Mouse (Mus musculus) lung, adult 2 months (tissue): ENCODE results near the gene Immp2l. TPM values are rescaled to one million over a fixed set of nuclear protein-coding genes. Genes with fewer than 3 reads are reported as not detected.

Source experiments
- DNase-seq: peaks from one replicate; pipeline ENCODE4 v3.0.0; 2022
- H3K4me1 ChIP-seq: fragments of 200-500 bp; 2 replicates; pipeline ENCODE4 v1.6.1; 2011; ENCODE audit warnings: low read length; ENCODE audit not compliant: control insufficient read depth, insufficient read depth
- H3K4me3 ChIP-seq: fragments of 200-500 bp; replicated peaks from 2 replicates; pipeline ENCODE3; 2011; ENCODE audit warnings: low read depth, mild to moderate bottlenecking, control low read depth, low read length; ENCODE audit errors: extremely low read depth
- CTCF ChIP-seq: fragments of 200-500 bp; IDR thresholded peaks from 2 replicates; pipeline ENCODE4 v1.5.1; 2011; ENCODE audit warnings: mild to moderate bottlenecking, low read length, control low read depth; ENCODE audit not compliant: insufficient read depth
- POLR2A ChIP-seq: fragments of 200-500 bp; IDR thresholded peaks from 2 replicates; pipeline ENCODE4 v1.6.1; 2011; ENCODE audit warnings: low read depth, mild to moderate bottlenecking, control low read depth, low read length, borderline replicate concordance; ENCODE audit errors: extremely low read depth
- WGBS: fragments of 180-500 bp; shearing (Covaris S2); methylation state at CpG from one replicate; pipeline ENCODE4 v1.1.7; 2018; 5-methylcytosine and 5-hydroxymethylcytosine counted together
- polyA plus RNA-seq: library from polyadenylated mRNA; depleted of rRNA; stranded (reverse); fragments of >200 nt; gene quantifications from 2 replicates; pipeline ENCODE4 v1.2.3, GENCODE M21; 2012

Gene Immp2l
- polyA plus RNA-seq, 1 experiment: 1.5 TPM

- no peak for TF ChIP-seq CTCF
- no peak for TF ChIP-seq POLR2A
- no peak for DNase-seq
- WGBS: 95% methylated on average over 1 of the region's 1 CpGs
- H3K4me3 ChIP-seq: no peak overlapping the region
- no peaks in the 10 kb centered on the region for H3K4me1 ChIP-seq
Observed at GRCm38 (mm10) chr12:41401136-41401535, 377.2 kb downstream of the Immp2l start.

GRCm38 (mm10) chr12:41401923-41402322 lies 378.0 kb downstream of the Immp2l start:
- Histone ChIP-seq H3K4me1 (no peaks in the 10 kb centered on the region), H3K4me3 (no peak overlapping the region)
- 38% methylated on average over 3 of the region's 3 CpGs for WGBS
- TF ChIP-seq POLR2A (no peak), CTCF (no peak)
- DNase-seq: no peak

- Histone ChIP-seq H3K4me1 (no peaks in the 10 kb centered on the region), H3K4me3 (no peak overlapping the region)
- no peak for DNase-seq
- TF ChIP-seq POLR2A (no peak), CTCF (no peak)
- 38% methylated on average over 3 of the region's 3 CpGs for WGBS
Observed at GRCm38 (mm10) chr12:41409431-41409830, 385.5 kb downstream of the Immp2l start.

- no peak overlapping the region for H3K4me3 ChIP-seq
- no peaks in the 10 kb centered on the region for H3K4me1 ChIP-seq
- DNase-seq: no peak
- no peak for TF ChIP-seq POLR2A
- TF ChIP-seq CTCF: no peak
Observed at GRCm38 (mm10) chr12:41416635-41417034, 392.7 kb downstream of the Immp2l start.

GRCm38 (mm10) chr12:41417099-41417498 lies 393.2 kb downstream of the Immp2l start:
- no peak for TF ChIP-seq POLR2A
- no peak for TF ChIP-seq CTCF
- no peaks in the 10 kb centered on the region for H3K4me1 ChIP-seq
- 32% methylated on average over 3 of the region's 3 CpGs for WGBS
- no peak overlapping the region for H3K4me3 ChIP-seq
- peak; percentile 16 for DNase-seq

- Histone ChIP-seq H3K4me3 (no peak overlapping the region), H3K4me1 (no peaks in the 10 kb centered on the region)
- TF ChIP-seq CTCF (no peak), POLR2A (no peak)
- WGBS: 85% methylated on average over 4 of the region's 4 CpGs
- no peak for DNase-seq
Observed at GRCm38 (mm10) chr12:41417961-41418360, 394.1 kb downstream of the Immp2l start.

GRCm38 (mm10) chr12:41425101-41425679 lies 401.3 kb downstream of the Immp2l start:
- no peak for DNase-seq
- TF ChIP-seq CTCF: no peak
- no peak for TF ChIP-seq POLR2A
- WGBS: 82% methylated on average over 9 of the region's 9 CpGs
- H3K4me1 ChIP-seq: no peaks in the 10 kb centered on the region
- H3K4me3 ChIP-seq: no peak overlapping the region

- TF ChIP-seq CTCF: no peak
- TF ChIP-seq POLR2A: no peak
- H3K4me3 ChIP-seq: no peak overlapping the region
- no peaks in the 10 kb centered on the region for H3K4me1 ChIP-seq
- no peak for DNase-seq
- 82% methylated on average over 5 of the region's 5 CpGs for WGBS
Observed at GRCm38 (mm10) chr12:41427464-41427863, 403.6 kb downstream of the Immp2l start.

GRCm38 (mm10) chr12:41428806-41429205 lies 404.9 kb downstream of the Immp2l start:
- Histone ChIP-seq H3K4me3 (no peak overlapping the region), H3K4me1 (no peaks in the 10 kb centered on the region)
- TF ChIP-seq CTCF (no peak), POLR2A (no peak)
- no peak for DNase-seq

GRCm38 (mm10) chr12:41436206-41436985 lies 412.5 kb downstream of the Immp2l start:
- H3K4me3 ChIP-seq: no peak overlapping the region
- no peak for DNase-seq
- WGBS: 68% methylated on average over 5 of the region's 5 CpGs
- TF ChIP-seq CTCF (no peak), POLR2A (no peak)
- no peaks in the 10 kb centered on the region for H3K4me1 ChIP-seq
